Mouse (Mus musculus) frontal cortex, postnatal 14 days (tissue): ENCODE measurements around the gene Art4.

Source experiments
- DNase-seq, 2 experiments: peaks; one replicate each; pipeline ENCODE4 v3.0.0; 2022; ENCODE audit warnings: low spot score in 2 of 2

The Art4 gene

GRCm38 (mm10) chr6:136827116-136827515 is 30.4 kb downstream of the Art4 start:
- no peak for DNase-seq

- no peak for DNase-seq
These were observed 32.5 kb downstream of the Art4 start for GRCm38 (mm10) chr6:136824987-136825386.

- no peak for DNase-seq
These were observed 36.4 kb downstream of the Art4 start for GRCm38 (mm10) chr6:136821086-136821485.

GRCm38 (mm10) chr6:136820381-136820780 is 37.2 kb downstream of the Art4 start:
- DNase-seq = no peak

- peak; percentile 70 to 77 for DNase-seq
These were observed 40.0 kb downstream of the Art4 start for GRCm38 (mm10) chr6:136817549-136817948.

- no peak for DNase-seq
These were observed 40.7 kb downstream of the Art4 start for GRCm38 (mm10) chr6:136816826-136817225.

GRCm38 (mm10) chr6:136815381-136815780 is 42.2 kb downstream of the Art4 start:
- no peak for DNase-seq

GRCm38 (mm10) chr6:136813117-136813516 is 44.4 kb downstream of the Art4 start:
- DNase-seq = no peak

- DNase-seq = no peak
These were observed 46.3 kb downstream of the Art4 start for GRCm38 (mm10) chr6:136811196-136811595.

GRCm38 (mm10) chr6:136809673-136810072 is 47.9 kb downstream of the Art4 start:
- DNase-seq = no peak

GRCm38 (mm10) chr6:136809077-136809476 is 48.5 kb downstream of the Art4 start:
- DNase-seq = no peak

- no peak for DNase-seq
These were observed 48.9 kb downstream of the Art4 start for GRCm38 (mm10) chr6:136808631-136809046.

- DNase-seq = peak; percentile 96 to 98
These were observed 49.5 kb downstream of the Art4 start, which contains the start of gene H2afj for GRCm38 (mm10) chr6:136808014-136808417. TSS of gene H2afj (plus strand) at chr6:136808244.

GRCm38 (mm10) chr6:136807395-136808013 is 50.0 kb downstream of the Art4 start:
- DNase-seq = no peak

- DNase-seq = no peak
These were observed 50.7 kb downstream of the Art4 start for GRCm38 (mm10) chr6:136806819-136807218.

GRCm38 (mm10) chr6:136805409-136805775 is 52.1 kb downstream of the Art4 start:
- DNase-seq = no peak

GRCm38 (mm10) chr6:136804705-136805408 is 52.7 kb downstream of the Art4 start:
- no peak for DNase-seq

- DNase-seq = peak; percentile 89 to 97
These were observed 53.5 kb downstream of the Art4 start, which contains the start of gene Hist4h4 for GRCm38 (mm10) chr6:136803739-136804633. TSS of gene Hist4h4 (minus strand) at chr6:136804415.

- DNase-seq = no peak
These were observed 54.3 kb downstream of the Art4 start for GRCm38 (mm10) chr6:136803093-136803738.

GRCm38 (mm10) chr6:136801274-136801673 is 56.3 kb downstream of the Art4 start:
- DNase-seq = no peak

- no peak for DNase-seq
These were observed 56.8 kb downstream of the Art4 start for GRCm38 (mm10) chr6:136800710-136801109.
